ENCODE assay signal across 8 mouse cellular contexts in the genomic region with DNA sequence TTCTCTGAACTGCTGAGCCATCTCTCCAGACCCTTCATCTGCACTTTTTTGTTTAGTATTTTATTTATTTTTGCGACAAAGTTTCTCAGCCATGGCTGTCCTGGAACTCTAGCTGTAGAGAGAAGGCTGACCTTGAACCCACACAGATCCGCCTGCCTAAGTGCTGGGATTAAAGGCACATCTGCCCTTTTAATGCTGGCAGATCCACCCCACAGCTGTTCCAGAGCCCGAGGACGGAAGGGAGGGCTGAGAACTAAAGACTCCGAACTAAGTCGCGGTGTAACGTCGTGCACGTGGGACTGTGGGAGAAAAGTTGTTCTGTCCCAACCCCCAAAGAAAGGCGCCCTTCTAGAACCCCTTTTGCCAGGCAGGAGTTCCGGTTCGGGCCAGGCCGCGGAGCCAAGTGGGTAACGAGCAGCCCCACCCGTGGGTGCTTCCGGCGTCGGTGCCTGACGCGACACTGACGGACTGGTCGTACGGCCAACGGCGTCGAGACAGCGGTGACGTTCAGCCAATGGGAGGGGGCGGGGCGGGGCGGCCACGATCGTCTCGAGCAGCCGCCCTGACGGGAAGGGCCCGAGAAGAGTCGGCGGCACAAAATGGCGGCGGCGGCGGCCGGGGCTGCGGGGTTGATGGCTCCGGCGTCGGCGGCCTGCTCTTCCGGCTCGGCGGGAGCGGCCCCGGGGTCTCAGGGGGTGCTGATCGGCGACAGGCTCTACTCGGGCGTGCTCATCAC. TPM values are rescaled to one million over a fixed set of nuclear protein-coding genes. Genes with fewer than 3 reads are reported as not detected.
DNase-seq lines count a peak whose midpoint lies in the region; ATAC-seq lines count a peak whose summit lies in the region.

A gene (plus strand): TSS at position 561 of the 736 bp plus-strand sequence.

- peak within 1 kb of the TSS; percentile 77 to 94 for H3K4me3 ChIP-seq in heart, embryonic 14.5 days (ENCODE audit: control insufficient read depth in 1 of 2, insufficient read depth in 1 of 2, low read depth in 1 of 2, low read length in 2 of 2)
- H3K4me3 ChIP-seq in liver, embryonic 13.5 days (replicated peaks), result peak within 1 kb of the TSS; percentile 99
- H3K4me3 ChIP-seq in stomach, embryonic 16.5 days (replicated peaks; ENCODE audit: low read length), result peak within 1 kb of the TSS; percentile 98

- peaks cover 3 to 22% of the 10 kb centered on the region in 2 experiments for H3K4me1 ChIP-seq in heart, embryonic 14.5 days (ENCODE audit: control insufficient read depth in 2 of 2, insufficient read depth in 2 of 2, low read length in 2 of 2)
- H3K4me1 ChIP-seq in liver, embryonic 13.5 days (replicated peaks), result peaks cover 36% of the 10 kb centered on the region
- H3K4me1 ChIP-seq in stomach, embryonic 16.5 days (ENCODE audit: control insufficient read depth, insufficient read depth, low read length), result peaks cover 16% of the 10 kb centered on the region

- DNase-seq in c-Kit-negative CD71-positive TER-119-positive erythroid progenitor cells, embryonic 14.5 days (ENCODE audit: low read depth, low spot score), result peak; percentile 92
- peak; percentile 86 for DNase-seq in fibroblast of lung, adult 2 months (ENCODE audit: low read depth)
- peak; percentile 96 for DNase-seq in kidney, postnatal 14 days
- DNase-seq in liver, embryonic 13.5 days, result peak; percentile 91
- DNase-seq in neural tube, embryonic 10.5 days (ENCODE audit: extremely low spot score, low spot score), result peak; percentile 96

- WGBS in heart, embryonic 14.5 days, result under 1% methylated on average over 58 of the region's 60 CpGs
- WGBS in liver, embryonic 13.5 days (ENCODE audit: insufficient replicate concordance), result 1% methylated on average over 60 of the region's 60 CpGs
- under 1% methylated on average over 52 of the region's 60 CpGs for WGBS in stomach, embryonic 16.5 days

- H3K4me2 ChIP-seq in heart, embryonic 14.5 days (ENCODE audit: low read length), result peak within 1 kb of the TSS; percentile 98
- peak within 1 kb of the TSS; percentile 82 for H3K4me2 ChIP-seq in liver, embryonic 13.5 days
- peak within 1 kb of the TSS; percentile 89 for H3K4me2 ChIP-seq in stomach, embryonic 16.5 days (ENCODE audit: low read depth, low read length)

- peak; percentile 99 for ATAC-seq in CD4-positive, CD25-positive, alpha-beta regulatory T cell, adult 4 months
- peak; percentile 99 for ATAC-seq in heart, embryonic 14.5 days (ENCODE audit: insufficient number of reproducible peaks, insufficient read depth, low FRiP score, low read depth)
- ATAC-seq in liver, embryonic 13.5 days (ENCODE audit: low read depth), result peak; percentile 99
- peak; percentile 99 for ATAC-seq in stomach, embryonic 16.5 days (ENCODE audit: insufficient read depth, low FRiP score)

- peaks cover 78% of the 10 kb centered on the region for H3K36me3 ChIP-seq in heart, embryonic 14.5 days (ENCODE audit: control insufficient read depth, insufficient read depth, low read length)
- peaks cover 76% of the 10 kb centered on the region for H3K36me3 ChIP-seq in liver, embryonic 13.5 days
- H3K36me3 ChIP-seq in stomach, embryonic 16.5 days (ENCODE audit: control insufficient read depth, insufficient read depth, low read length), result peaks cover 33% of the 10 kb centered on the region

- H3K27me3 ChIP-seq in heart, embryonic 14.5 days (ENCODE audit: control insufficient read depth, insufficient read depth, low read length), result no peaks in the 10 kb centered on the region
- no peaks in the 10 kb centered on the region for H3K27me3 ChIP-seq in liver, embryonic 13.5 days
- no peaks in the 10 kb centered on the region for H3K27me3 ChIP-seq in stomach, embryonic 16.5 days (ENCODE audit: control insufficient read depth, insufficient read depth, low read length)

- peak within 1 kb of the TSS; percentile 100 for H3K9ac ChIP-seq in heart, embryonic 14.5 days (ENCODE audit: low read length)
- peak within 1 kb of the TSS; percentile 99 for H3K9ac ChIP-seq in liver, embryonic 13.5 days
- peak within 1 kb of the TSS; percentile 99 for H3K9ac ChIP-seq in stomach, embryonic 16.5 days (ENCODE audit: low read length)

- H3K27ac ChIP-seq in heart, embryonic 14.5 days (replicated peaks in 1 of 2; ENCODE audit: control insufficient read depth in 1 of 2, insufficient read depth in 1 of 2, low read depth in 2 of 2, low read length in 2 of 2), result peak within 1 kb of the TSS; percentile 90 to 95
- H3K27ac ChIP-seq in liver, embryonic 13.5 days, result peak within 1 kb of the TSS; percentile 90
- peak within 1 kb of the TSS; percentile 97 for H3K27ac ChIP-seq in stomach, embryonic 16.5 days (ENCODE audit: low read length)

- H3K9me3 ChIP-seq in heart, embryonic 14.5 days (ENCODE audit: control insufficient read depth, low read length), result no peaks in the 10 kb centered on the region
- no peaks in the 10 kb centered on the region for H3K9me3 ChIP-seq in liver, embryonic 13.5 days (replicated peaks)
- no peaks in the 10 kb centered on the region for H3K9me3 ChIP-seq in stomach, embryonic 16.5 days (replicated peaks; ENCODE audit: control insufficient read depth, low read length)

RNA-seq across cellular contexts. Expression of the gene that starts here (rescaled TPM):
- polyA plus RNA-seq in CD4-positive, CD25-positive, alpha-beta regulatory T cell, adult 4 months (2017; shearing (Covaris generic)), result 100 to 1,000 TPM in 1 of 2 experiments, 10 to 100 TPM in 1; 99.1 to 124 TPM
- 120 and 126 TPM in 2 replicates for polyA plus RNA-seq in heart, embryonic 14.5 days (2014; fragmentation: Nextera tagmentation; extraction: Ambion mirVana)
- 62.9 and 68.8 TPM in 2 replicates for polyA plus RNA-seq in liver, embryonic 13.5 days (2015; fragmentation: Nextera tagmentation; extraction: Ambion mirVana)
- polyA plus RNA-seq in stomach, embryonic 16.5 days (2015; fragmentation: Nextera tagmentation; extraction: Ambion mirVana), result 173 and 181 TPM in 2 replicates

Comparison
In these comparisons a context has a peak if more than half of its experiments do, and no peak if none do; other contexts are left out.
1. Peak in every context shown above with its lines: DNase-seq, ATAC-seq, H3K4me3 ChIP-seq and H3K27ac ChIP-seq.